Mouse (Mus musculus) CD4-positive helper T cell, adult 2 months (primary cell): ENCODE results near the gene Ak7.
A peak's percentile ranks its signal among the peaks of the same experiment; 100 is the strongest.

ENCODE experiments used
- DNase-seq: peaks from one replicate; pipeline ENCODE4 v3.0.0-alpha.2; 2012; ENCODE audit warnings: low read depth, missing footprints, low spot score

Ak7 gene

DNA sequence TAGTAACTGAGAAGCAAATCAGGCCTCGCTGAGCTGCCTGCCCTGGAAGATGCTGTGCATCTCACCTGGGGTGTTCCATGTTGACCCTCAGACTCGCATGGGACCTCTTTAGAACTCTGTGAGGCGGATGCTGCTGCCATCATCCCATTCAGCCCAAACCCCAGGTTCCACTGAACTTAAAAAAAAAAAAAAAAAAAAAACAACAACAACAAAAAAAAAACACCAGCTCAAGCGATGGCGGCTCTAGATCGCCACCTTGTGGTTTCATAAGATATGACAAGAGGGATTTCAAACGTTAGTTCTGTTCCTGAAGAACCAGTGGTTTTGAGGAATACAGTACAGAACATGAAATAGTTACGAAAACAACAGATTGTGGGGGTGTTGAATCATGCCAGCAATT lies 22.2 kb downstream of the Ak7 start:
- peak; percentile 54 for DNase-seq

DNA sequence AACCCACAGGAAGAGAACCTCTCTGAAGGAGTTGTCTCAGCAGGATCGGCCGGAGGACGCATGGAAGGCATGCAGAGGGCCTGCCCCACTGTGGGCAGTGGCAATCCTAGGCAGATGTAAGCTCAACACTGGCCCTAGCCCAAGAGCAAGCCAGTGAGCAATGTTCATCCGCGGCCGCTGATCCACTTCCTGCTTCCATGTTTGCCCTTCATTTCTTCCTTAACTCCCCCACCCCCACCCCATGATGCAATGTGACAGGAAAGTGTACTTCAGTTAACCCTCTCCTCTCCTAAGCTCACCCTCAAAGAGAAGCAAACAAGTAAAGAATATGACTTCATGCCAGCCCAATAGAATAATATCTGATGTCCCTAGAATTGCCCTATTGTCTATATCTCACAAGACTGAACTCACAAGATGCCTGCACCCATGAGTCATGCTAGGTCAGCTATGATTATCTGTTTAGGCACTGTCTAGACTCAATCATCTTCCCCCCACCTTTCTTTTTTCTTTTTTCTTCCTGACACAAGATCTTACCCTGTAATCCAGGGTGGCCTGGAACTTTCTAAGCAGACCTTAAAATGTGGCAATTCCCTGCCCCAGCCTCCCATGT lies 25.2 kb downstream of the Ak7 start:
- no peak for DNase-seq

DNA sequence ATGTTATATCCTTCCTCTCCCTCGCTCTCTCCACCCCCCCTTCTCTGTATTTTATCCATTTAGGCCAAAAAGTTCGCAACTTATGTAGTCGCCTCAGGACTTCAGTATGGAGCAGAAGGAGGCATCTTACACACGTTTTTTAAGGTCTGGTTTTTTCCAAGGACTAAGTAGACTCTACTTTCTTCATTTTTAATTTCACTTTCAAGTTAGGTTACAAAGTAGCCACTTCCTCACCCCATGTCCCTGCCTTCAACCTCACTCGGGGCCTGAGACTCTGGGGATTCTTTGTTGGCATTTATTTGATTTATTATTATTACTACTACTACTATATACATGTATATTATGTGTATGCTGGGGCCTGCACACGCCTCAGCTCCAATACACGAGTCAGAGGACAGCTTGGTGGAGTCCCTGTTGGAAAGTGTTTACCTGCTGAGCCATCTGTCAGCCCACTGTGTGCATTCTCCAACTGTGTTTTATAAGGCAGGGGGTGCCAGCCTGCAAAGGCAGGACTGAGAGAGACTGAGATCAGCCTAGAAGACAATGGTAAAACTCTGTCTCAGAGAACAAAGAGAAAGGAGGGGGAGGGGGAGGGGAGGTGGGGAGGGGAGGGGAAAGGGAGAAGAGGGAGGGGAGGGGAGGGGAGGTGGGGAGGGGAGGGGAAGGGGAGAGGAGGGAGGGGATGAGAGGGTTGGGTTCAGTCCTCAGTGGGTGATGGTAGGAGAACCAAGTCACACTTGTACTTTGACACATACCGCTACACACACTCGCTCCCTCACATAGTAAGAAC lies 27.8 kb downstream of the Ak7 start:
- no peak for DNase-seq

DNA sequence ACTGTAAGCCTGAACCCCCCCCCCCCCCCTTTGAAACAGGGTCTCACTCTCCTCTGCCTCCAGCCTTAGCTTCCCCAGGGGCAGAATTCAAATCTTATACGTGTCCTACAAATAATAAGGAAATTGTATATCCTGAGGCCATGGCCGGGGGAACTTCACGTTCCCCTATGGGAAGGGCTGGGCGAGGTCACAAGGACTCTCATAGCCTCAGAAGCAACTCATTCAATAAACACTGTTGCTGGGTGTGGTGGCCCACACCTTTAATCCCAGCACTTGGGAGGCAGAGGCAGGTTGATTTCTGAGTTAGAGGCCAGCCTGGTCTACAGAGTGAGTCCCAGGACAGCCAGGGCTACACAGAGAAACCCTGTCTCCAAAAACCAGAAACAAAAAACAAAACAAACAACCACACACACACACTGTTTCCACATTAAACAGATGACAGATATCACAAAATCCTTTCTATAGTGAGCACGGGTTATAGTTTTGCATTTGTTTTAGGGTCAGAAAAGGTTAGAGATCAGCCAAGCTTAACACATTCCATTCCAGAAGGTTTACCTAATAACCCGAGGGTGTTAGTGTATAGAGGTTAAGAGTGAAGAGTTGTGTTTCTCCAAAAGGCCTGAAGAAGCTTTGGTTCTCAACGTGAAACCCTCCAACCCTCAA lies 29.6 kb downstream of the Ak7 start:
- DNase-seq: no peak

DNA sequence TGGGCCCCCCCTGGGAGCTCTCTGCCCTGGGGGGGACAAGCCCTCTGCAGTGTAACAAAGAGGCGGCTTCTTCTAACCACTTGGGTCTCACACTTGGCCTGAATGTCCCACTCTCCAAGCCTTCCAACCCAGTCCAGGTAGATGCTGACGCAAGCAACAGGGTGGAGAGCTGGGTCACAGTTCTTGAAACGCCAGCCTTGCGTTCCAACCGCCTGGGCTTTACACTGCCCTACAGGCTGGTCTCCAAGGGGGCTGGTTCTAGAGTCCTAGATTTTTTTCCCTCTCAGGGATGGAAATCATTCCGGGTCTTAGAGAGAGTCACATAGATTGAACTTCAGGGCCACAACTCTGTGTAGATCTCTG lies 30.1 kb downstream of the Ak7 start:
- no peak for DNase-seq

DNA sequence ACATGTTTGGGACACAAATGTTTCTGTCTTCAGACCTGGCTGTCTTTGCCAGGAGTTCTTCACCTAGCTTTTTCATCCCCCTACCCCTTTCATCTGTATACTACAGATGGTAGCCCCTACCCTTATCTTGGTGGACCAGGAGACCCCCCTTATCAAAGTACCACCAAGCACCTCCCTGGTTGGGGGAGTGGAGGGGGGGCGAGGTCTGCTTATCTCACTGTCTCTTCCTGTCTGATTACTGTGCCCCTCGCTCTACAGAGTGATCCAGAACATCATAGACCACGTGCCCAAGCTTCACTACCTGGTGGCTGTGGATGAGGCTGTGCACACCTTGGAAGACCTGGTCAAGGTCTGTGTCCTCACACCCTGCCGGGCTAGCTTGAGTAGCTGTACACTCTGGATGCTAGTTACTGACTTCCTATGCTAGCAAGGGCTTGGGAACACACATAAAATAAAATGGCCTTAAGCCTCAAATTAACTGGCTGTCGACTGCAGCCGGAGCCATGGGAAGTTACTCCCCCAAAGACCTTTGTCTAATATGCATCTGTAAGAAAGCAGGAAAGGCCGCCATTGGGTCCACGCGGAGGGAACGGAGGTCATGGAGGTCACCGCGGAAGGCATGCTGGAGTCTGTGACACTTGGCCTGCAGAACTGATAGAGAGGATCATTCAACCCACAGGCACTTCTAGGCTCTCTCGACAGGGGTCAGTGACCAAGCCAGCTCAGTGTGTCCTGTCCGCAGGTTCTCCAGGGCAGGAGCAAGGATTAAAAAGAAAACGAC lies 32.7 kb downstream of the Ak7 start:
- DNase-seq: no peak

DNA sequence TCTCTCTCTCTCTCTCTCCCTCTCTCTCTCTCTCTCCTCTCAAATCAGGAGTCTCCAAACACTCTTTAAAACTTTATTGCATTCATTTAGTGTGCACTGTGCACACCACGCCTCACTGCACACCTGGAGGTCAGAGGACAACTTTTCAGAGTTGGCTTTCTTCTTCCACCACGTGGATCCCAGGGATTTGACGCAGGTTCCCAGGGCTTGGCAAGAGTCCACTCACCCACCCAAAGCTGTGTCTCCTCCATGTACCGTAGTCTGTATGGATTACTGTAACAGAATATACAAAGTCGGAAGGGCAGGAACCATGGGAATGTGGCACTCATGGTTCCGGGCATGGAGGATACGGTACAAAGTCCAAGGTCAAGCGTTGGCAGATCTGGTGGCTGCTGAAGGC lies 33.9 kb downstream of the Ak7 start:
- no peak for DNase-seq

DNA sequence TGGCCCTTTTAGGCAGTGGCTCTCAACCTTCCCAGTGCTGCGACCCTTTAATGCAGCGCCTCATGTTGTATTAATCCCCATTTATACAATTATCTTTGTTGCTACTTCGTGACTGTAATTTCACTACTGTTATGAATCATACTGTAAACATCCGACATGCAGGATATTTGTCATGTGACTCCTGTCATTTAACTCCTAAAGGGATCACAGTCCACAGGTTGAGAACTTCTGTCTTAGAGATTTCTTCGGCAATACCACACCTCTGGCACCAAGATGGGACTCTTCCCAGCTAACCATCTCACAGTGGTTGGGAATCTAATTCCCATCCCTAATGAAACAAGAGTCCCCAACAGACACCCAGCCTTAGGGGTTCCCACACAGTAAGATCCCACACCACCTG lies 42.3 kb downstream of the Ak7 start:
- DNase-seq: no peak

DNA sequence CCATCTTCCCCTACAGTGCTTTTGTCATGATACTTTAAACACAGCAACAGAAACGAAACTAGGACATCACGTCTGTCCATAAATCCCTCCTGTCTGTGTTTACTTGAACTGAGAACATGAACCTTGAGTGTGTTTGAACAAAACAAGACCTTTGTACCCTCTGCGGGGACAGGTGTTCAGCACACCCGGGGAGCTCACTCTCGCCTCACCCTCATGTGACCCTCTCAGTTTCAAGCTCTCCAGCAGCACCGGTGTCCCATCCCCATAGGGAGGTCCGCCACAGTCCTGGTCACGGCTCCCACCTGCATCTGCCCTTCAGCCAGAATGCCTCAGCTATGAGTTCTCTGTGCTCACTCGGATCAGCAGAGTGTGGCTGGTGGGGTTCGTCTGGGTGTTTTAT lies 48.0 kb downstream of the Ak7 start:
- no peak for DNase-seq

DNA sequence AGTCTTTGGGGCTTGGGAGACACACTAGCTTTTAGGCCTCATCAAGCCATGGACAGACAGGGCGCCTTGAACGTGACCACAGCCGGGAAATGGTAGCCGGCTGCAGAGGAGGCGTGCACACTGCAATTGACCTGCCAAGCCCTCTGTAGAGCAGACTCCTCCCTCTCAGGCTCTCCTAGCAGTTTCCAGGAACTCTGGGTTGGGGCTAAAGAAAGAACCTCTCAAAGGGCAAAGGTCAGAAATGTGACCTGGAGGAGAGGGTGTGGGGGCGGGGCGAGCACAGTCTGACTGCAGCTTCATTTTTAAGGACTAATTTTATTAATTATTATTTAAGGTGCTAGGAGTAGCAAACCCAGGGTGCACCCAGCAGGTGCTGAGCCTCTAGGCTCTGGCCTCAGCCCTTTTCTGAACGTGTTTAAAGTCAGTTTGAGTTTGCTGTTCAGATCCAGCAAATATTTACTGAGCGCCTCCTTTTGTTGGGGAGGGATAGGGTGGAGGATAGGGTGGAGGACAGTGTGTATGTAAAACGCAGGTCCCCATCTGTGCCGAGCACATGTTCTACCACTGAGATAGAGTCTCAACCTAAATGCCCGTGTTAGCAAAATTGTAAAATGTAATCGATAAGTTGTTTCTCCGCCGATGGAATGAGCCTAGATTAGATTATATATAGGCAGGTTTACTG lies 52.2 kb downstream of the Ak7 start:
- DNase-seq: no peak

DNA sequence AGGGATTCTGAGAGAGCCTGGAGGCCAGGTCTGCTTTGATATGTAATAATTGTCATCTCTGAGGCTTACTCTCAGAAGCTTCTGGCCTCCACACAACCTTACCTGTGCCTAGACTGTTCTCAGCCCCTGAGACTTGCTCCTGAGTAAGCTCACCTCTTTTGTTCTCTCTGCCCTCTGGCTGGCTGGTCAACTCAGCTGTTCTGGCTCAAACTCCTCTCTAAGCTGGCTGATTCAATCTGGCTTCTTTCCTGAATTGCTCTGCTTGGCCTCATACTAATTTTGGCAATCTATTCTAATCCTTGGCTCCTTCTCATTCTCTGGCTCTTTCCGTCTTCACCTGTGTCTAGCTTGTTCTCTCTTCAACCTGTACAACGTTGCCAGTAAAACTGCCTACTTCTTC lies 53.1 kb downstream of the Ak7 start:
- no peak for DNase-seq

DNA sequence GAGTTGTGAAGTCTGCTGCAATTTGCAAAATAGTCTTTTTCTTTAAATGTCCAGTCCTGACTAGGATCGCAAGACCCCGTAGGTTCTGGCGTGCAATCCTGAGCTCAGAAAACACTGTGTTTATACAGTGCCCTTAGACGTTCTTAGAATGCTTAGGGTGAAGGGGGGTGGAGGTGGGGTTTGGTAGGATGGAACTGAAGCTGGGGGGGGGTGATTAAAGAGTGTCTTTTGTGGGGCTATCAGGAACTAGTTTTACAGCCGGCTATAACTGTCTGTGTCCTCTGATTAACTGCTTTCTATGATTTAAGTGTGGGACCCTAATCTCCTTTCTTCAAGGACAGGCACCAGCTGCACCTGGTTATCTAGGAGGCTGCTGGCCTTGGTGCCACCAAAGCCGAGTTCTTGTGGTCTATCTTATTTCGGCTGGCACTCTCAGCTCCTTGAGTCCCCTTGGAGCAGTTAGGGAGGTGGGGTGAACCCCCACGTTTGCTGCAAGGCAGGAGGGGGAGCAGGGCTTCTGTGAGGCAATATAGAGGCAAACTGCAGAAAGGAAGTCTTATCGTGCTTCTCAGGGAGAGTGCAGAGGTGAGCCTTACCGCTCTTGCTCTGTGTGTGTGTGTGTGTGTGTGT lies 54.2 kb downstream of the Ak7 start:
- DNase-seq: no peak

DNA sequence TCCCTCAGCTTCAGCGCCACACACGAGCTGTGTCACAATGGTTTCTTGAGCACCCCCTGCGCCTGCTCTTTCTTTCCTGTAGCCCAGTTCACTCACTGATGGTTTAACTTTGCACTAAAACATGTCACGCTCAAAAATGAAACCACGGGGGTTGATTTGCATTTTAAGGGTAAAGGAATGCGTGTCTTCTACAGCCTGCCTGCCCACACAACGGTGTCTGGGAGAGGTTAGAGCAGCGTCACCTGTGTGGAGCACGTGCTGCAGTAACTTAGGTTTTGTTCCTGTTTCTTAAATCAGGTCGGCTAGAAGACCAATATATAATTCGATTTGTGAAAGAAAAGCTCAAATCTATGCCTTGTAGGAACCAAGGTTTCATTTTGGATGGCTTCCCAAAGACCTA lies 55.4 kb downstream of the Ak7 start:
- peak; percentile 50 for DNase-seq

DNA sequence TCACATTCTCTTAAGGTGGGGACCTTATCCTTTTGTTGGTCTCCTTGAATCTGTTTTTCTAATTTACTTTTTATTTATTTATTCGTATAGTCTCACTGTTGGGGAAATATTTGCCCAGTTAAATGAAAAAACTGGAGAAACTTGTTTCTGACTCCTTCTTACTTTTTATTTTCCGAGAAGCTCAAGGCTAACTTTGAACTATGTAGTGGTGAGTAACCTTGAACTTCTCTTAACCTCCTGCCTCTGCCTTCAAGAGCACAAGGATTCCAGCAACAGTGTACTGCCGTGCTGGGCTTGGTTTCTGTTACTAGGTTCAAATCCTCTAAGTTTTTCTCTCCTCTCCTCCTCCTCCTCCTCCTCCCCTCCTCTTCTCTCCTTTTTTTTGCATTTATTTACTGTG lies 55.9 kb downstream of the Ak7 start:
- DNase-seq: no peak

DNA sequence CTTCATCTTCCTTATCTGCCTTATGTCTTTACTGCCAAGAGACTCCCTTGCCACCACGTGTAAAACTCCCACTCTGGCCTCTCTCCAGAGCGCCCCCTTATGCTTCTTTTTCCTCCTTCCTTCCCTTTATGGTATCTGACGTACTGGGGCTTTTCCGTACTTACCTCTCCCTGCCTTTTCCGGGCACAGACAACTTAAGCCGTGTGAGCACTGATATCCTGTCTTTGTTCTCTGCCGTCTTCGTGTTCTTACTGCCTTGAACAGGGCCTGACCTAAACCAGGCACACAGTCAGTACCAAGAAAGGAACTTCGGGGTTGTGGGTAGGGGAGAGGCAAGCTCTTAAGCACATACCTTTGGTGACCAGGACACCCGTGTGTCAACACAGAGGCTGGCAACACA lies 63.9 kb downstream of the Ak7 start:
- DNase-seq: no peak

DNA sequence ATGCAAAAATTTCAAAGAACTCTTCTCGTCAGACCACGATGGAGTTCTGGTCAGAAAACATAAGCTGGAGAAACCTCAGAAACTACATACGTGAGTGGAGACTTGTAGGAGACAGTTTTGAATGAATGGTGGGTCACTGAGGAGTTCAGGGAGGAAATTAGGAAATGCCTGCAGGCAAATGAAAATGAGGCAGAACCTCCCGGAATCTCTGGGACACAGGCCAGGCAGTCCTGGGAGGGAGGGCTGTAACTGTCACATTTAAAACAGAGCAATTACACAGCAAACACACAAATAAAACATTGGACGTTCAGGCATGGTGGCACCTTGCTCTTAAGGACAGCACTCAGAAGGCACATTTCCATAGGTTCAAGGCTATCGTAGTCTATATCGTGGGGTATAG lies 69.1 kb downstream of the Ak7 start:
- no peak for DNase-seq

DNA sequence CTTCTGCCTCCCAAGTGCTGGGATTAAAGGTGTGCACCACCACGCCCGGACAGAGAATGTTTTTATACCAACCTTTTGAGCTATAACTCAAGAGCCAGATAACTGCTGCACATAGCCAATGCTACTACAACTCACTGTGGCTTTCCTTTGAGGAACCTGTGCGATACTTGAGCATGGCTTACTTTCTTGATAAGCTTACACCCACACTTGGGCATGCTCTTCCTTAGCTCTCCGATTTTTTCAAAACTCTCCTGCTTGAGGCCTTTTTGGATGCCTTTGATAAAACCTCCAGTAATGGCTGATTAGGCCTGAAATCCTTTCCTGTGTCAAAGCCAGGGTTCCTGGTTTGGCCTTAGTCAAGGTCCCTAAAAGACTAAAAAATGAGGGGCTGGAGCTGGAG lies 71.9 kb downstream of the Ak7 start:
- no peak for DNase-seq

DNA sequence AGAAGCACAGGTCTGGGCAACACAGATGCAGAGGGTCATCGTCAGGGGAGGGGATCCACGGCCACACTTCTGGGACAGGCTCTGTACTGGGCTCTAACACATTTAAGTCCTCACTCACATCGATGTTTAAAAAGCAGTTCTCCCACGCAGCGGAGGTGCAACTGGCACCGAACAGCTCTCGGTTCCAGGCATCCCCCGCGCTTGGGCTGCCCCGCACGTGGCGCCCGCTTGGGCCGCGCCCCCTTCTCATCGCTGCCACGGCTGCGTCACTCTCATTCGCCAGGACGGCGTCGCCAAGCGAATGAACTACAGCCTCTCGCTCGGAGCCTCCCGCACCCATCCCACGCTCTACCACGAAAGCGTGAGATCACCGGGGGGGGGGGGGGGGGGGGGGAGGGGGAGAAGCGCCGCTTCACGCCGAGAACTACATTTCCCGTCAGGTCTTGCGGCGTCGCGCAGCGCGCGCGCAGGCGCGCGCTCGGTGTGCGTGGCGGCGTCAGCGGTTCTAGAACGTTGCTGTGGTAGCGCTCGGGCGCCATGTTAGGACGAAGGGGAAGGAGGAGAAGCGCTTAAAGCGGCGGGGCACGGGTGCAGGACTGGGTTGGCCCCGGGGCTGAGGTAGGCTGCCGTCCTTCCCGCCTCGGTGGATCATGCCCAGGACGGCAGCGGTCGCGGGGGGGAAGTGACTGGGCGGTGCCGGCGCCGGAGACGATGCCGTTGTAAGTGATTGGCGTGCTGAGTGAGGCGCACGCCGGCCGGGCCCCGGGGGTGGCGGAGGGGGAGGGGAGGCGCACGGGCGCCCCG lies 78.6 kb downstream of the Ak7 start, which contains the start of gene Papola:
Gene Papola (plus strand): TSS at position 499 of the 804 bp plus-strand sequence.
- peak; percentile 97 for DNase-seq

DNA sequence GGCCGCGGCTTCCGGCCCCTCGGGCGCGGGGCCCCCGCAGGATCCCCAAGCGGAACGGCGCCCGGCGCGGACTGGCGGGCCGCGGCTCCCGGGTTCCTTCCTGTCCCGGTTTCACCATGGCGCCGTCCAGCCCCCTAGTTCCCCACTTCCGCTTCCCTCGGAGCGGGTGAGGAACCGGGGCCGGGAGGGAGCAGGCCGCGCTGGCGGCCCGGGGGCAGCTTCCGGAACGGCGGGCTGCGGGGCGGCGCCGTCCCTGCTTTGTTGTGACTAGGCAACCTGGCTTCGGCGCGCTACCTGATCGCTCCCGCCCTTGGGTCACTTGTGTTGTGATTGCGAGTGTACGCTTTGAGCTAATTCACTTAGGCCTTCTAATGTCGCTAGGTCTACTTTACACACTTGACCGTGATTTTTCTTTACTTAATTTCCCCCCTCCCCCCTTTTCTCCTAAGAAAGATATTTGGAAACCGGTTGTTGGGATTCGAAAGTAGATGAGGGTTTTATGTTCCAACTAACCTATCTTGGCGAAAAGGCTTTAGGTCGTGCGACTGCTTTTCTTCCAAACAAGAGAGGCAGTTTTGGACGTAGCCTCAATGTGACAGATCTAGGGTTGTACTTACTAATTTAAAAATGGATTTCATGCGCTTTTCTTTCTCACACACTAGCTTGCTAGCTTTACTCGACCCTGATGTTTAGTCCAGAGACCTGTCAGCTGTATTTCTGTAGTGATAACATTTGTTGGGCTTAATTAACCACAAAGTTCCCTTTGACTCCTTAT lies 79.4 kb downstream of the Ak7 start:
- peak; percentile 87 for DNase-seq

DNA sequence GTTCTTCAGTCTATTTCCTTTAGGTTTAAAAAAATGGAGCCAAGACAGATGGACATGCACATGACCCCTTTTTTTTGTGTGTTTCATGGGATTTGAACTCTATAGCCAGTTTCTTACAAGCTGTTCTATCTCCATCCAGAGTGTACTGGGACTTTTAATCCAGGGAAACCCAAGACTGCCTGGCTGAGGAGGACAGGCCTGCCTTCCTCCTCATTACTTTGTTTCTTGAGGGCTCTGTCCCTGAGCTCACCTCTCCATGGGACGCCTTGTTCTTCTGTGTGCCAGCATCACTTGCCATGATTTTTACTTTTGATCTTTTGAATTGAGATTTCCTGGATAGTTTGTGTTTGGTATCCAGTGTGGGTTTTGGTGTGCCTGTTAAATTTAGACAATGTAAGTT lies 80.3 kb downstream of the Ak7 start:
- no peak for DNase-seq
